Mouse (Mus musculus) thymus, postnatal 14 days (tissue): Measurements from ENCODE around the gene Mark2.
"Not testable (repeated sequence)": the region's sequence is repeated elsewhere in the genome, so short reads cannot be mapped to it uniquely, and the experiment has no call there.

Source experiments
- DNase-seq: peaks from one replicate; pipeline ENCODE4 v3.0.0; 2021

Gene Mark2

GRCm38 (mm10) chr19:7341512-7342397 is at the start of gene Mark2:
Mark2 (minus strand) TSS chr19:7341860.
- DNase-seq, result peak; percentile 100

GRCm38 (mm10) chr19:7388488-7388887 is 46.8 kb upstream of the Mark2 start:
- no peak for DNase-seq

GRCm38 (mm10) chr19:7386042-7386441 is 44.4 kb upstream of the Mark2 start:
- DNase-seq, result no peak

- DNase-seq, result peak; percentile 99
Observed at GRCm38 (mm10) chr19:7382903-7383865, 41.5 kb upstream of the Mark2 start, which contains the start of gene Spindoc. Spindoc (minus strand) TSS chr19:7382994.

- peak; percentile 84 for DNase-seq
Observed at GRCm38 (mm10) chr19:7382248-7382902, 40.7 kb upstream of the Mark2 start.

GRCm38 (mm10) chr19:7381906-7382247 is 40.2 kb upstream of the Mark2 start:
- DNase-seq, result no peak

- DNase-seq, result no peak
Observed at GRCm38 (mm10) chr19:7377639-7378038, 36.0 kb upstream of the Mark2 start.

GRCm38 (mm10) chr19:7374491-7374890 is 32.8 kb upstream of the Mark2 start:
- DNase-seq, result no peak

GRCm38 (mm10) chr19:7369469-7369868 is 27.8 kb upstream of the Mark2 start:
- not testable (repeated sequence) for DNase-seq

GRCm38 (mm10) chr19:7353636-7354035 is 12.0 kb upstream of the Mark2 start:
- DNase-seq, result no peak

GRCm38 (mm10) chr19:7352809-7353495 is 11.3 kb upstream of the Mark2 start:
- no peak for DNase-seq

- no peak for DNase-seq
Observed at GRCm38 (mm10) chr19:7349993-7350392, 8.3 kb upstream of the Mark2 start.

GRCm38 (mm10) chr19:7345235-7345755 is 3.6 kb upstream of the Mark2 start:
- peak; percentile 75 for DNase-seq

GRCm38 (mm10) chr19:7342646-7343045 is 986 bp upstream of the Mark2 start:
- no peak for DNase-seq

GRCm38 (mm10) chr19:7340780-7341475 is 732 bp downstream of the Mark2 start:
- DNase-seq, result peak; percentile 59

GRCm38 (mm10) chr19:7340371-7340779 is 1.3 kb downstream of the Mark2 start:
- DNase-seq, result no peak

GRCm38 (mm10) chr19:7339867-7340266 is 1.8 kb downstream of the Mark2 start:
- no peak for DNase-seq

- no peak for DNase-seq
Observed at GRCm38 (mm10) chr19:7339026-7339425, 2.6 kb downstream of the Mark2 start.

GRCm38 (mm10) chr19:7337781-7338342 is 3.8 kb downstream of the Mark2 start:
- no peak for DNase-seq

GRCm38 (mm10) chr19:7335656-7336055 is 6.0 kb downstream of the Mark2 start:
- DNase-seq, result no peak

GRCm38 (mm10) chr19:7334049-7334448 is 7.6 kb downstream of the Mark2 start:
- DNase-seq, result no peak
